Mouse (Mus musculus): Measurements from ENCODE around the gene Mapk3. TPM values are rescaled to one million over a fixed set of nuclear protein-coding genes. Genes with fewer than 3 reads are reported as not detected.

Gene Mapk3
- polyA plus RNA-seq, 1 experiment: 337 TPM

DNA sequence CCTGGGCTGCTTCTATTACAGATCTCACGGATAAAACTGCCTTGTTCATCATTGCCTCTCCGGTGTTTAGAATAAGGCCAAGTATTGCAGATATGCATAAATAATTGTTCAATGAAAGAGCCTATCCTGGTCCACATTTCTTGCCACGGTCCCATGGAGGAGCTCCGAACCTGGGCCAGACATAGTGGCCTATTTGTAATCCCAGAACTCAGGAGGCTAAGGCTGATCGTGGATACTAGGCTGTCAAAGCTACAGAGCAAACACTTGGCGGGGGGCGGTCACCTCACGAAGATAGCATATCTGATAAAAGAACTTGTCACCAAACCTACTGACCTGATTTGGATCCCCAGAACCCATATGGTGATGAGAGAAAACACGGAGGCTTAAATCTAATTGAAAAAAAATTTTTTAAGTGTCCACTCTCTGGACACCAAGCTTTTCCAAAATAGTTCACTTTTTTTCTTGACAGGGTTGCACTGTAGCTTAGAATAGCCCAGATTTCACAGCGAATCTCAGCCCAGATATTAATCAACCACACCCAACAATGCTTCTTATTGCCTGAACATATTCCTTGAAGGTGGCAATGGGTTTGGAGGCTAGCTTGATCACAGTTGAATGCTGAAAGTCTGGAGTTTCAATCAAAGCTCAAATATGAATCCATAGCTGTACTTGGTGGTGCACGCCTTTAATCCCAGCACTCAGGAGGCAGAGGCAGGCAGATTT is 33.5 kb downstream of the Mapk3 start:
- Histone ChIP-seq H3K27me3 (ENCODE audit: control insufficient read depth, insufficient read depth, low read length) (no peaks in the 10 kb centered on the region), H3K27ac (ENCODE audit: control insufficient read depth, insufficient read depth, low read depth, low read length) (peak overlapping the region; percentile 30), H3K36me3 (ENCODE audit: control insufficient read depth, insufficient read depth, low read length) (no peaks in the 10 kb centered on the region; the same call in none of the 2 replicates), H3K4me1 (ENCODE audit: control insufficient read depth, insufficient read depth, low read length) (no peaks in the 10 kb centered on the region; the same call in none of the 2 replicates), H3K4me3 (ENCODE audit: control insufficient read depth, low read depth, low read length) (peak overlapping the region; percentile 98)
- TF ChIP-seq POLR2A (IDR thresholded peaks at IDR 0.05; ENCODE audit: control insufficient read depth, low read depth, low read length): no peak
- no peak for TF ChIP-seq CTCF (IDR thresholded peaks at IDR 0.05; ENCODE audit: control insufficient read depth, insufficient read depth, insufficient replicate concordance, low read depth, low read length)

DNA sequence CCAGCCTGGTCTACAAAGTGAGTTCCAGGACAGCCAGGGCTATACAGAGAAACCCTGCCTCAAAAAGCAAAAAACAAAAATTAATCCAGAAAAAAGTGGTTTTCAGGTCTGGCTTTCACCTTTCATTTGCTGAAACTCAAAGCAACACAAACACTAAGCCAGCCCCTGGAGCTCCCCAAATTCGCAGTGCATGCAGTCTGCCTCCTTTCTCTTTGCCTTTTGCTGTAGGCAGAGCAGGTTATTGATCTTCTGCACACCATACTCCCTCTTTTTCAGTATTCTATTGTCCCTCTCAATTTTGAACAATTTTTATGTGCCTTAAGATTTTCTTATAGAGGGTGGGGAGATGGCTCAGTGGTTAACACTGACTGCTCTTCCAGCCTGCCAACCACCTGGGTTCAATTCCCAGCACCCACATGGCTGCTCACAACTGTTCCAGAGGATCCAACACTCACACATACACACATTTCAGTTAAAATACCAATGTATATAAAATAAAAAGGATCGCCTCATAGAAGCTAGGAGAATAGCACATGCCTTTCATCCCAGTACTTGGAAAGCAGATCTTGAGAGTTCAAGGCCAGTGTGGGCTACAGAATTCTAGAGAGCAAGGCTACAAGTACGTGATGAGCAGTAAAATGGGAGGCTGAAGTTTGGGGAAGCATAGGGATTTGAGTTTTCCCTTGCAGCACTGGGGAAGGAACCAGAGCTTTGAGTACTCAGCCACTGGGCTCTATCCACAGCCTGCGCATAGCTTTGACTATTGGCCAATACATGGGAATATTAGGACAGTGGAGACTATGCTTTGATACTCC is 34.3 kb downstream of the Mapk3 start:
- Histone ChIP-seq H3K4me3 (ENCODE audit: control insufficient read depth, low read depth, low read length) (no peak overlapping the region), H3K27ac (ENCODE audit: control insufficient read depth, insufficient read depth, low read depth, low read length) (peak overlapping the region; percentile 33; the same call in 1 of the 2 replicates), H3K27me3 (ENCODE audit: control insufficient read depth, insufficient read depth, low read length) (no peaks in the 10 kb centered on the region), H3K36me3 (ENCODE audit: control insufficient read depth, insufficient read depth, low read length) (no peaks in the 10 kb centered on the region), H3K4me1 (ENCODE audit: control insufficient read depth, insufficient read depth, low read length) (peaks cover 4% of the 10 kb centered on the region)
- TF ChIP-seq CTCF (IDR thresholded peaks at IDR 0.05; ENCODE audit: control insufficient read depth, insufficient read depth, insufficient replicate concordance, low read depth, low read length) (no peak), POLR2A (IDR thresholded peaks at IDR 0.05; ENCODE audit: control insufficient read depth, low read depth, low read length) (no peak)

DNA sequence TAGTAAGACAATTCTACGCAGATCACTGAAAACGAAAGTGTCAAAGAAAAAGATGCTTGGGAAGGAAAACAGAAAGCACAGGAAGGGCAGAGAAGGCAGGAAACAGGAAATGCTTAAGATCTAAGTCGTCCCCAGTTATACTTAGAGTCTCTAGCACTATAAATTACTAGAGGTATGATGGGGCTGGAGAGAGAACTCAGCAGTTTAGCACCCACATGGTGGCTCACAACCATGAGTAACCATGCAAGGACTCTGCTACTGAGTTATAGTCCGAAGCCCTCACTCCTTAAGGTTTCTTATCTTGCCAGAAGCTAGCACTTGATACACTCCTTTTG is 34.8 kb downstream of the Mapk3 start:
- Histone ChIP-seq H3K4me1 (ENCODE audit: control insufficient read depth, insufficient read depth, low read length) (peaks cover 6% of the 10 kb centered on the region), H3K27ac (ENCODE audit: control insufficient read depth, insufficient read depth, low read depth, low read length) (peak overlapping the region; percentile 33; the same call in 1 of the 2 replicates), H3K36me3 (ENCODE audit: control insufficient read depth, insufficient read depth, low read length) (no peaks in the 10 kb centered on the region), H3K27me3 (ENCODE audit: control insufficient read depth, insufficient read depth, low read length) (no peaks in the 10 kb centered on the region), H3K4me3 (ENCODE audit: control insufficient read depth, low read depth, low read length) (no peak overlapping the region)
- no peak for TF ChIP-seq POLR2A (IDR thresholded peaks at IDR 0.05; ENCODE audit: control insufficient read depth, low read depth, low read length)
- TF ChIP-seq CTCF (IDR thresholded peaks at IDR 0.05; ENCODE audit: control insufficient read depth, insufficient read depth, insufficient replicate concordance, low read depth, low read length): no peak

- Histone ChIP-seq H3K4me1 (ENCODE audit: control insufficient read depth, insufficient read depth, low read length) (peaks cover 14% of the 10 kb centered on the region), H3K36me3 (ENCODE audit: control insufficient read depth, insufficient read depth, low read length) (no peaks in the 10 kb centered on the region), H3K4me3 (ENCODE audit: control insufficient read depth, low read depth, low read length) (no peak overlapping the region), H3K27ac (ENCODE audit: control insufficient read depth, insufficient read depth, low read depth, low read length) (no peak overlapping the region), H3K27me3 (ENCODE audit: control insufficient read depth, insufficient read depth, low read length) (no peaks in the 10 kb centered on the region)
- TF ChIP-seq POLR2A (IDR thresholded peaks at IDR 0.05; ENCODE audit: control insufficient read depth, low read depth, low read length) (no peak), CTCF (IDR thresholded peaks at IDR 0.05; ENCODE audit: control insufficient read depth, insufficient read depth, insufficient replicate concordance, low read depth, low read length) (no peak)
These were observed 36.3 kb downstream of the Mapk3 start for GRCm38 (mm10) chr7:126795387-126796317.

DNA sequence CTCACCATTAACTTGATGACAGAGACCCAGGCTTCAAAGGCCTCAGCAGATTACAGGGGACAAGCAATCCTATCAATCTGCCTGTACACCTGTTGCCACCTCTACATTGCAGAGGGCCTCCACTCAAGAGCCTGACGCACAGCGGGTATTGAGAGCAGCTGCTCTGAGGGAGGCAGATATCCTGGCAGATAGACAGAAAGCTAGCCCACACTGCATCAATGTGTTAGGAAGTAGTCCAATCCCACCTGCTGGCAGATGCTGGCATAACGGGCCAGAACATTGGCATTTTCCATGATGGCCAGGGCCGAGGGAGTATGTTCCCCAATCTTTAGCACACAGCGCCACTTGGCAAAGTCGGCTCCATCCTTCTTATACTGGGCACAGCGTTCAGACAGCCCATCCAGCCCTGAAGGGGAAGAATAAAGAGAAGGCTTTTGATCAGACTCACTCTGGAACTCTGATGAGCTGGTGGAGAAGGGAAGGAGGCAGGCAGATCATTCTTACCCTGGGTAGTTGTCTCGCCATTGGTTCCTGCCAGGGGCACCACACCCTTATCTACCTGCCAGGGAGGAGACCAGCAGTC is 37.0 kb downstream of the Mapk3 start:
- Histone ChIP-seq H3K4me1 (ENCODE audit: control insufficient read depth, insufficient read depth, low read length) (peaks cover 17% of the 10 kb centered on the region), H3K27ac (ENCODE audit: control insufficient read depth, insufficient read depth, low read depth, low read length) (no peak overlapping the region), H3K27me3 (ENCODE audit: control insufficient read depth, insufficient read depth, low read length) (no peaks in the 10 kb centered on the region), H3K36me3 (ENCODE audit: control insufficient read depth, insufficient read depth, low read length) (no peaks in the 10 kb centered on the region), H3K4me3 (ENCODE audit: control insufficient read depth, low read depth, low read length) (no peak overlapping the region)
- TF ChIP-seq CTCF (IDR thresholded peaks at IDR 0.05; ENCODE audit: control insufficient read depth, insufficient read depth, insufficient replicate concordance, low read depth, low read length) (peak; percentile 13; the same call in 1 of the 2 replicates), POLR2A (IDR thresholded peaks at IDR 0.05; ENCODE audit: control insufficient read depth, low read depth, low read length) (no peak)

- TF ChIP-seq CTCF (IDR thresholded peaks at IDR 0.05; ENCODE audit: control insufficient read depth, insufficient read depth, insufficient replicate concordance, low read depth, low read length): no peak
- TF ChIP-seq POLR2A (IDR thresholded peaks at IDR 0.05; ENCODE audit: control insufficient read depth, low read depth, low read length): peak; percentile 40; the same call in 1 of the 2 replicates
- Histone ChIP-seq H3K4me1 (ENCODE audit: control insufficient read depth, insufficient read depth, low read length) (peaks cover 17% of the 10 kb centered on the region), H3K36me3 (ENCODE audit: control insufficient read depth, insufficient read depth, low read length) (no peaks in the 10 kb centered on the region), H3K27ac (ENCODE audit: control insufficient read depth, insufficient read depth, low read depth, low read length) (peak within 1 kb of the TSS; percentile 79), H3K4me3 (ENCODE audit: control insufficient read depth, low read depth, low read length) (peak within 1 kb of the TSS; percentile 94), H3K27me3 (ENCODE audit: control insufficient read depth, insufficient read depth, low read length) (no peaks in the 10 kb centered on the region)
These were observed 38.2 kb downstream of the Mapk3 start, which contains the start of gene Fam57b for GRCm38 (mm10) chr7:126797411-126798126. Fam57b (plus strand) TSS chr7:126797668.

Data from testis, adult 2 months (tissue).